Mouse (Mus musculus): ENCODE data around the gene Rarb. TPM values are rescaled to one million over a fixed set of nuclear protein-coding genes. Genes with fewer than 3 reads are reported as not detected.

The Rarb gene
- total RNA-seq, 2 experiments from 2014 or later, result 9.9 to 12.5 TPM

DNA sequence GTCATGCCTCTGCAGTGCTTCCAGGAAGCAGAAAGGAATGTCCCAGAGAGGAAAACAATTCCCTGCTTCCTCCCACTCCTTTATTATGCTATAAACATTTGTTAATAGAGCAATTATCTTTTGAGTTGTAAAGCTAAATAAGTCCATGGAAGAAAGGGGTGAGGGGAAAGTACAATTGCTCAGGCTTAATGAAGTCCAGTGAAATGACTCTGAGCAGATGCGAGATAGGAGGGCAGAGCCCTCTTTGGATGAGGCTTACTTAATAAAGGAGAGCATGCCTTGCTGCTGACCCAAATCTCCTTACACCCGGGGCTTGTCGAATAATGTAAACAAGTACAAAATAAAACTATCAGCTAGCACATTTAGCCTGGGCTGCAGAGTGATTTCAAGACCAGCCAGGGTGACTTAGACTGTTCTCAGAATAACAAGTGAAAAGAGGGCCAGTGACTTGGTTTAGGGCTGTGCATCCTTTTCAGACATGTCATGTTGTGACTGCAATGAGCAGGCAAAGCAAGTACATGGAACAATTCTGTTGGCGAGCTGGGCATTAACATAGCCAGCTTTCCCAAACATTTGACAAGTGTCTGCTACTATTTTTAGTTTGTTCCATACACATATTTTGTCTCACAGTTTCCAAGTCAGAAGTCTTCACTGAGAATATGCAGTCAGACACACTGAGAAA lies 83.5 kb downstream of the Rarb start:
- no peak for DNase-seq (ENCODE audit: low spot score)

DNA sequence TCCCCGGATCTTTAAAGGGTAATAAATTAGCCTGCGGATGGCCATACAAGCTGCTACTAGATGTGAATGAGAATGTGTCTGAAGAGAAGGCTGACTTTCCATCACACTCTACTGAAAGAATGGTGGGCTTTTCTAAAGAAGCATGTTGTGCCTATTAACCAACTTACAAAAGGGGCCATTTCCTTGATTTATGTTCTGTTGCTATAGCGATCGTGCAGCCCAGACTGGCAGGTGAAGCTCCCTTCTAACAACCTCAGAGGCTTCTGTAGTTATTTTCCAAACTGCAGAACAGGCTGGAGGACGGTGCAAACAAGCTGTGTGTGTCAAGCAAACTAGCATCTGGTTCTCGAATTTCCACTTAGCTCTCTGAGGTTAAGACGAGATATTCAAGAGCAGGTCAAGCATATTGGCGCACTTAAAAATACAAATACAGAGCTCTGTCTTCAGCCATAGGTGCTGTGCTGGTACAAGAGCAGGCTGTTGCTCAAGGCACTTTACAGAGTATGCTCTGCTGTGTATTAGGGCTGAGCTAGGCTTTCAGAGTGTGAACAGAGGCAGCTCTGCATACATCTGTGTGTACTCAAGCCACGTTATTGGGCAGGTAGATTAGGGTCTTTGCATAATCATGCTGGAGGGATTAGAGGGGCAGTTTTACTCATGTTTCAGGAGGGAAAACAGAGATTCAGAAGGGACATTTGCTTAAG lies 85.2 kb downstream of the Rarb start:
- DNase-seq (ENCODE audit: low spot score), result no peak

DNA sequence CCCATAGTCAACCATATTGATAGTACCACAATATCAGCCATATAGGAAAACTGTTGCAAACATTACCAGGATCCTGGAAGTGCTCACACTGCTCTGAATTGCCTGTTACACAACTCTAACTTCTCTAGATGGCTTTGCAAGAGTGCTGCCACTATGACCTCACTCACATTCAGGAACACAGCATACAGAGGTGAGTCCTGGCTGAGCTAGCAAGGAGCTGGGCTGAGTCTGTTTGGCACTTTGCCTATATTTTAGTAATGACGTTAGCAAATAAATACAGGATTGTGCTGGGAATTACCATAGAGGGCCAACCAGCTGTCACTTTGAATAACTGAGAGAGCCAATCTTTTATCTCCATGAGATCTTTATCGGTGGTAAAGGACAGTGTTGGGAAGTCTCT lies 86.9 kb downstream of the Rarb start:
- no peak for DNase-seq (ENCODE audit: low spot score)

DNA sequence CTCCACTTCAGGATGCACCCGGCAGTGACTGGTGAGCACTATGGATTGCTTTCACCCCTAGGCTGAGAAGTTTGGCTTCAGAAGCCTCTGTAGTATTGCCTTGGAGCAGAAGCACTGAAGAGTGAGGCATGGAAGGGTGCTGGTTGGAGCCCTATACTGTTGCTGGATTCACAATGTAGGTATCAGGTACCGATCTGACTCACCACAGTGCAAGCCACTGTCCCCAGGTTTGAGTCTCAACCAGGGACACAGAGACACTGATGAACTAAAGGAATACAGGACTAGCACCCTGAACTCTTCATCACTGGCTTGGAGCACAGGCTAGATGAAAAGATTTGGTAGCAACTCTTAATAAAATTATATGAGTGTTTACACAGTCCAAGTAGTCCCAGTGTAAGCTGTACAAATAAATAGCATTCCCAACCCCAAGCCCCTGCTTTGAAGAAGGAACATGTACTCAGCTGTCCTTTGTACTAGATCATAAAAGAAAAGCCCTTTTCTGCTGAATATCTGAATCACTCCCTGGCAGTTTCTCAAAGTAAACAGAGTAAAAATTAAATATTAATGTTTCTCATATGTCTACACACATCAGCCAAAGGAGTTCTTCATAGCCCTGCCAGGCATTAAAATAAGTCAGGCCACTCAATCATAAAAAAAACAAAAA lies 90.6 kb downstream of the Rarb start:
- DNase-seq (ENCODE audit: low spot score), result no peak

GRCm38 (mm10) chr14:16723991-16724390 lies 95.0 kb downstream of the Rarb start:
- no peak for DNase-seq (ENCODE audit: low spot score)

DNA sequence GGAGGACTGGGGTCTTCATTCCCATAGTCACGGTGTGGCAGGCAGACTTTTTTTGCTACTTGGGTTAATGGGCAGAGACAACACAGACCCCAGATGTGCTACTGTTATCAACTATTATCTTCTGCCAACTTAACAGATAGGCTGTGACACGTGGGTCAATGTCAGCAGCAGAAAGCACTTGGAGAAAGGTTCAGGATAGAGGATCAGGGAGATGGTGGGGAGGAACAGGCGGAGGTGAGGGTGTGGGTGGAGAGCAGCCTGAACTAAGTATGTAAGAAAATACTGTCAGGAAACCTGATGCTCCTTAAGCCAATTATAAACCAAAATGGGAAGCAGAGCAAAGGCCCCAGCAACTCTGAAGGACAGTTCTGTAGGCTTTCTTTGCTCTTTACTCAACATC lies 101.1 kb downstream of the Rarb start:
- no peak for DNase-seq (ENCODE audit: low spot score)

DNA sequence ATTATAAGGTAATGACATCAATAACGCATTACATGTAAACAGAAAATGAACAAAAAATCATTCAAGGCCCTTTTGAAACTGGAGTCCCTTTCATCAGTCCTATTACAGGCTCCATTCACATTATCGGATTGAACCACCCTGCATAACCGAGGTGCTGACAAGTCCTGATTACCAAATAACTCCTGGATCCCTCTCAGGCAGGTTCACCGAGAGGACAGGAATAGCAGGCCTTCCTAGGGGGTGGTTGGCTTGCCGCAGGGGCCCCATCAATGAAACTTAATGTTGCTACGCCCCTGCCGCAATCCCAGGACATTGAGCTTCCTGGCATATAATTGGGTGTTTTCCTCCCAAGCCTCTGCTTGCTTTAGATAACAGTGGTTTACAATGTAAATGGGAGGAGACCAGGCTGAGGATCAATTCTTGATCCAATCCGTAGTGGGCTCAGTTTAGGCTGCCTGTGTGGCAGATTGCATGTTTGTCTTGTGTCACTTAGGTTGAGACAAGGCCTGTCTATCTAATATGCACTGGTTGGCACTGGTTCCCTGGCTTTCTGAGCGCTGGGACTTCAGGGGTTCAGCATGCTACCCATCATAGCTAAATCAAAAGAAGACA lies 104.5 kb downstream of the Rarb start:
- no peak for DNase-seq (ENCODE audit: low spot score)

- no peak for DNase-seq (ENCODE audit: low spot score)
Measured at GRCm38 (mm10) chr14:16713773-16714172, 105.2 kb downstream of the Rarb start.

GRCm38 (mm10) chr14:16699228-16699627 lies 119.7 kb downstream of the Rarb start:
- DNase-seq (ENCODE audit: low spot score), result no peak

DNA sequence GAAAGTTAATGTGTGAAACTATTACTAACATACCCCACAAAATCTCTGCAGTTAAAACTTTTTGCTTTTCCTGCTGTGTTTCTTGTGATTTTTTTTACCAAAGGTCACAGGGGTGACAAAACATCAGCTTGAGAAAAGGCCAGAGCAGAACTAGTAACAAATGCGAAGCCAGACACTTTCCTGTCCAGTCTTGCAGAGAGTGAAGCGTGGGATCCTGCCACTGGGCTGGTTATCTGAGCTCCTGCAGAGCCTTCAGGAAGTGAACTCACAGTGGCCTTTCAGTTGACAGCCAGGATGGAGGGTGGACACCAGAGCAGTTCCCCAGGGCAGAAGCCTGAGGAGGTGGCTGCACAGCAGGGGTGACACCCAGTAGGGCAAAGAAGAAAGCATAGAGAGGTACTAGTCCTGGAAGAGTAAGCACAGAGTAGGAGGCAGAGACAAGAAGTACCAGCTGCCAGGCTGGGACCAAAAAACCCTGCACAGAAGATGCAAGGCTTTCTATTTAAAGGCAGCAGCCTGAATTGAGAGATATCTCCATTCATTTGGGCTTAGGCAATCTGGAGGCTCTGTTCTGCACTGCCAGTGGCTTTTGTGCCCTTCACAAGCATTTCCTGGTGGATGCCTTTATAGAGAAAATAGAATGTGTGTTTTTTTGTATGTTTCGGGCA lies 123.4 kb downstream of the Rarb start:
- no peak for DNase-seq (ENCODE audit: low spot score)

DNA sequence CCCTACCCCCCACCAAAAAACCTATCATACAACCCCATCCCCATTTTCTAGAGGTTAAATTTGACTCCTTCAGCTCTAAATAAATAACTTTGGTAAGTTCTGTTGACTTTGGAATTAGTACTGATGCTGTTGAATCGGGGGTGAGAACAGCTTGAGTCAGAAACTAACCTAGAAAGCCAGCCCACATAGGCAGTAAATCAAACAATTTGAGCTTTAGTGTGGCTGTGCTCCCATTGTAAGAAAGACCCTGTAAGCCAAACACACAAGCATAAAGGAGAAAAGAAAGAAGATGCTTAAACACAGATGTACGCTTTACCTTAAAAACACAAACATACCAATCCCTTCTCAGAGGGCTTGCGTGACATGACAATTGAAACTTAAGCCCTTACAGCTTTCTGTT lies 140.6 kb downstream of the Rarb start:
- DNase-seq (ENCODE audit: low spot score), result no peak

- DNase-seq (ENCODE audit: low spot score), result no peak
Measured at GRCm38 (mm10) chr14:16677081-16677480, 141.9 kb downstream of the Rarb start.

DNA sequence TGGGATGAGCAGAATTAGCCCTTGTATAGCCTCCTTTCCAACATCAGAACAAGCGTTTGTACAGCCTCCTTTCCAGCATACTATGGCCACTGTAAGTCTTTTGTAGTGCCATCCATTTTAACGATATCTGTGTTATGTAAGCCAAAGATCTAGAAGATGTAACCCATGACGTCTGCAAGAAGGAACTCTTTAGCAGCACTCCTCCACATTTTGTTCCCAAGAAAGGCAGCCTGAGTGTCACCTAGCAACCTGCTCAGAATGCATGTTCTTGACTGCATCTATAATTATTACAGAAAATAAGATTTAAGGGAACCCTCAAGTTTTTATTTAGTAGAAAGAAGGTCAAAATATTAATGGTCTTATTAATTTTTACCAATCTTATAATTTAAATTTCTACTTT lies 148.4 kb downstream of the Rarb start:
- no peak for DNase-seq (ENCODE audit: low spot score)

DNA sequence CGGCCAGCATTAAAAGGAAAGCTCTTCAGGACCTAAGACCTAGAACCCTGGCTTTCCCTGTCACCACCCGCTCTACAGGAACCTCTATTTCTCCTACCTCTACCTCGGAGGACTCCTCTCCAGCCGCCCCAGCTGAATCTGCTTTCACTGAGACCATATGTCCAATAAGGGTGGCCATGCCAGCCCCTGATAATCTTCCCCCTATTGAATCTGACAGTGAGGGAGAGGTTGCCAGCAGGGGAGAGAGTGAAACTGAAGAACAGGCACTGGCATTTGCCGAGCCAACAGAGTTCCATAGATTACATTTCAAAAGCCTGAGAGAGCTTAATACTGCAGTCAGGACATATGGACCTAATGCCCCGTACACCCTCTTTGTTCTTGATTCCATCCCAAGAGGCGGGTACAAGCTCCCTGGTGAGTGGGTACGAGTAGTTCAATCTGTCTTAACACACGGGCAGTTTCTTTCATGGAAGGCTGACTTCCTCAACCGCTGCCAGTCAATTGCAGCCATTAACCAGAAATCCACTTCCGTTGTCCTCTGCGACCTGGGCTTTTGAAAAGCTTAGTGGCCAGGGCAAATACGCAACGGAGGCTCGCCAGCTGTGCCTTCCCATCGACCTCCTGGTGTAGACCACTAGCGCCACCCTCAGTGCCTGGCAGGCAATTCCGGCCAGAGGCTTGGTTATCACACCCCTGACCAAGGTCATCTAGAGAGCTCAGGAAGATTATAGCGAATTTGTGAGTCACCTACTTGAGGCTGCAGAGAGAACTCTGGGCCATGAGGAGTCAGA lies 179.6 kb downstream of the Rarb start:
- DNase-seq (ENCODE audit: low spot score), result peak; percentile 42

GRCm38 (mm10) chr14:16613975-16614374 lies 205.0 kb downstream of the Rarb start:
- no peak for DNase-seq (ENCODE audit: low spot score)

- DNase-seq (ENCODE audit: low spot score), result no peak
Measured at GRCm38 (mm10) chr14:16605480-16605879, 213.5 kb downstream of the Rarb start.

DNA sequence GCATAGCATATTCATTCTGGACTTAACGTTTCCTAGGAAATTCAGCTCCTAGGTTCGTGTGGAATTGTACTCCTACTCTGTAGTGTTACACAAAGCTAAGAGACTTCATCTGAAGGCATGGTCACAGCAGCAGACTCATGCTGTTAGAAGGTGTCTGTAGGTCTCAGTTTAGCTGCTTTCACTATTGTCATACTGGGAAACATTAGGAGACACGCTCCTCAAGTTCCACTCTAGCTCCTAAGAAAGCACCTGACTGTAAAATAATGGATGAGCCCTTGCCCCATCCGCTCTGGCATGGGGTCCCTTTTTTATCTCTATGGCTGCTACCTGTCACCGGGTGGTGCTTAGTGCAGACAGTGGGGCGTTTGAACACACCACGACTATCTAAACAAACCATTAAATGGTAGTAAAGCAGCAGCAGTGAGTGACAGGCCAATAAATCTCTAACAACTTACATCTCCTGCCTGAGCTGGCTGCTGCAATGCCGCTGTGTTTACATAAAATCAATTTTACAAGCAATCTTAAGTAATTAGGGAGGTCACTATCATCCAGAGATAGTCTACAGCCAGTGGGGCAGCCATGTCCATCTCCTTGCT lies 214.4 kb downstream of the Rarb start:
- DNase-seq (ENCODE audit: low spot score), result no peak

GRCm38 (mm10) chr14:16603040-16603590 lies 215.8 kb downstream of the Rarb start:
- no peak for DNase-seq (ENCODE audit: low spot score)

DNA sequence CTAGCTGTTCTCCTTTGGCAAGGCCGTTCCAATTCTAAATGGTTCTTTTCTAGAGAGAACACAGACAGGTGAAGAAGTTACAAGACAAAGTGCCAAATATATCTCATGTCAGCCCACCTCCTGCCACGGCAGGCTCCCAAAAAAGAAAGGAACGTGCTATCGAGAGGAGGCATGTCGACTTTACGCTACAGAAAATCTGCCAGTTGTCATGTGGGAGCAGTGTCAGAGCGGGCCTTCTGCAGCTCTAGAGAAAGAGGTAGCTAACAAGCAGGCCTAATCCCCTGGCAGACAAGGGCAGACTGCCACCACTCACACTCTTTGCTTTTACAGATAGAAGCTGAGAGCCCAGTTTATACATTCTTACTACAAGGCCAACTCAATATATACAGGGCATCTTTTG lies 219.7 kb downstream of the Rarb start:
- DNase-seq (ENCODE audit: low spot score), result no peak

DNA sequence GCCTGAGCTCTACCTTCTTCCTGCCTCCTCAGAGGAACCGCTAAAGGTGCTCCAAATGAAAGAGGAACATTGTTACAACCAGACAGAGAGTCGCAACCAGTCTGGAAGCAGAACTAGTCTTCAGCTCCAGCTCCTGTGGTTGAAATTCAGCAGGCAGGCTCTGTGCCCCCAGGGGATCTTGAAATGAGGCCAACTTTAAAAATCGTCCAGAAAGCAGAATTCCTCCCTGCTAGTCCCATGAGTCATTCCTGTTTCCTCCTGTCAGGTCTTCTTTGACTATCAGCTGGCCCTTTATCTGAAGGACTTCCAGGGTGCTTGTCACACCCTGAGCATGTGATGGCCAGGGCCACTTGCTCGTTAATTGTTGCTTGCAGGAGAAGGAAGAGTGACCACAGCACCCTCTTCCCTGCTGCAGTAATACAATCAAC lies 220.9 kb downstream of the Rarb start:
- peak; percentile 19 for DNase-seq (ENCODE audit: low spot score)

Measured in gastrocnemius, adult 18-20 months (tissue).